Mouse (Mus musculus) left cerebral cortex, adult 2 months (tissue): ENCODE data around the gene Ppp4r3a. TPM values are rescaled to one million over a fixed set of nuclear protein-coding genes. Genes with fewer than 3 reads are reported as not detected.

Experiments
- DNase-seq, 2 experiments: peaks; one replicate each; pipeline ENCODE4 v3.0.0; 2021 to 2022; ENCODE audit warnings: low spot score in 2 of 2, mixed read lengths in 1 of 2; ENCODE audit errors: extremely low spot score in 1 of 2
- H3K27ac ChIP-seq: fragments of 200-600 bp; 2 replicates; pipeline ENCODE4 v1.8.1; 2022
- H3K4me3 ChIP-seq: fragments of 200-600 bp; 2 replicates; pipeline ENCODE4 v1.8.1; 2022
- CTCF ChIP-seq: fragments of 200-600 bp; IDR thresholded peaks from 2 replicates; pipeline ENCODE4 v1.8.1; 2022; ENCODE audit warnings: antibody characterized with exemption, mild to moderate bottlenecking, moderate library complexity
- intact Hi-C: fragments of 180-260 bp; cut with DNase I; formaldehyde crosslinking; loops from one replicate; pipeline ENCODE4 v1.15.1; 2025
- total RNA-seq, 2 experiments: library from RNA; stranded (reverse); gene quantifications; 2 replicates each; pipeline ENCODE4 v1.2.3; 2021

Ppp4r3a gene
- total RNA-seq, 2 experiments from 2014 or later = 44.1 to 45.0 TPM

- Histone ChIP-seq H3K4me3 (peak overlapping the region; percentile 78), H3K27ac (peak overlapping the region; percentile 90)
- TF ChIP-seq CTCF = no peak
- no peak for DNase-seq
- intact Hi-C loops = loop anchor here (2.0 kb wide), 2 partner anchors 19 to 39 kb away; no protein-coding TSS in a partner anchor
Measured at GRCm38 (mm10) chr12:101027451-101028246, 55.9 kb downstream of the Ppp4r3a start.

- intact Hi-C loops = loop anchor here (2.0 kb wide), 2 partner anchors 18 to 38 kb away; no protein-coding TSS in a partner anchor
- peak overlapping the region; percentile 78 for H3K4me3 ChIP-seq
- TF ChIP-seq CTCF = no peak
- DNase-seq = peak; percentile 38 to 49
- H3K27ac ChIP-seq = peak overlapping the region; percentile 90
Measured at GRCm38 (mm10) chr12:101026946-101027345, 56.6 kb downstream of the Ppp4r3a start.

GRCm38 (mm10) chr12:101026518-101026917 lies 57.0 kb downstream of the Ppp4r3a start:
- DNase-seq = no peak
- no peak overlapping the region for H3K27ac ChIP-seq
- intact Hi-C loops = loop anchor here (2.0 kb wide), 2 partner anchors 18 to 38 kb away; no protein-coding TSS in a partner anchor
- H3K4me3 ChIP-seq = peak overlapping the region; percentile 78
- TF ChIP-seq CTCF = no peak

- intact Hi-C loops = loop anchor here (2.0 kb wide), 2 partner anchors 17 to 37 kb away; no protein-coding TSS in a partner anchor
- no peak overlapping the region for H3K4me3 ChIP-seq
- no peak overlapping the region for H3K27ac ChIP-seq
- DNase-seq = no peak
- TF ChIP-seq CTCF = no peak
Measured at GRCm38 (mm10) chr12:101026025-101026424, 57.5 kb downstream of the Ppp4r3a start.

- intact Hi-C loops = no loop called here
Measured at GRCm38 (mm10) chr12:101025379-101025778, 58.1 kb downstream of the Ppp4r3a start.

GRCm38 (mm10) chr12:101024824-101025223 lies 58.7 kb downstream of the Ppp4r3a start:
- TF ChIP-seq CTCF = no peak
- intact Hi-C loops = no loop called here
- H3K27ac ChIP-seq = no peak overlapping the region
- no peak for DNase-seq
- no peak overlapping the region for H3K4me3 ChIP-seq

More at GRCm38 (mm10) chr12:101025379-101025778, 58.1 kb downstream of the Ppp4r3a start:
- no peak overlapping the region for H3K4me3 ChIP-seq
- DNase-seq = no peak
- no peak overlapping the region for H3K27ac ChIP-seq
- no peak for TF ChIP-seq CTCF

GRCm38 (mm10) chr12:101023143-101023542 lies 60.4 kb downstream of the Ppp4r3a start:
- Histone ChIP-seq H3K27ac (no peak overlapping the region), H3K4me3 (no peak overlapping the region)
- intact Hi-C loops = no loop called here
- DNase-seq = no peak
- no peak for TF ChIP-seq CTCF

- intact Hi-C loops = no loop called here
- H3K27ac ChIP-seq = no peak overlapping the region
- H3K4me3 ChIP-seq = no peak overlapping the region
- TF ChIP-seq CTCF = no peak
- no peak for DNase-seq
Measured at GRCm38 (mm10) chr12:101022353-101022752, 61.1 kb downstream of the Ppp4r3a start.

- no peak for DNase-seq
- Histone ChIP-seq H3K4me3 (no peak overlapping the region), H3K27ac (no peak overlapping the region)
- intact Hi-C loops = no loop called here
- no peak for TF ChIP-seq CTCF
Measured at GRCm38 (mm10) chr12:101021484-101022226, 61.8 kb downstream of the Ppp4r3a start.

- DNase-seq = no peak
- Histone ChIP-seq H3K27ac (no peak overlapping the region), H3K4me3 (no peak overlapping the region)
- TF ChIP-seq CTCF = no peak
- intact Hi-C loops = no loop called here
Measured at GRCm38 (mm10) chr12:101020210-101021015, 63.1 kb downstream of the Ppp4r3a start.

- intact Hi-C loops = no loop called here
- no peak overlapping the region for H3K27ac ChIP-seq
Measured at GRCm38 (mm10) chr12:101019443-101019842, 64.1 kb downstream of the Ppp4r3a start.

More at GRCm38 (mm10) chr12:101019443-101019842, 64.1 kb downstream of the Ppp4r3a start:
- TF ChIP-seq CTCF = no peak
- no peak overlapping the region for H3K4me3 ChIP-seq
- DNase-seq = no peak
